Mouse (Mus musculus) C2C12 (cell line): ENCODE data around the gene Cog4. TPM values are rescaled to one million over a fixed set of nuclear protein-coding genes. Genes with fewer than 3 reads are reported as not detected.

Source experiments
- H3K27me3 ChIP-seq: one replicate; pipeline ENCODE4 v1.6.1; 2011; ENCODE audit not compliant: control insufficient read depth, insufficient read depth, insufficient read length
- H3K36me3 ChIP-seq: one replicate; pipeline ENCODE4 v1.6.1; 2011; ENCODE audit not compliant: control insufficient read depth, insufficient read depth
- H3K4me3 ChIP-seq: one replicate; pipeline ENCODE4 v1.5.1; 2011; ENCODE audit warnings: mild to moderate bottlenecking, control low read depth; ENCODE audit not compliant: poor library complexity, insufficient read depth, severe bottlenecking
- H3K79me2 ChIP-seq: one replicate; pipeline ENCODE4 v1.6.1; 2011; ENCODE audit not compliant: control insufficient read depth, insufficient read depth
- H3K79me3 ChIP-seq: one replicate; pipeline ENCODE4 v1.6.1; 2011; ENCODE audit warnings: low read depth, control low read depth
- H3ac ChIP-seq: one replicate; pipeline ENCODE3; 2011; ENCODE audit warnings: low read depth; ENCODE audit not compliant: control insufficient read depth, insufficient read length
- CEBPB ChIP-seq: IDR thresholded peaks from one replicate; pipeline ENCODE4 v1.6.1; 2011; ENCODE audit warnings: low read depth, mild to moderate bottlenecking, control low read depth, moderate library complexity
- CTCF ChIP-seq: IDR thresholded peaks from one replicate; pipeline ENCODE4 v1.5.1; 2011; ENCODE audit not compliant: control insufficient read depth, insufficient read depth, insufficient read length
- FOSL1 ChIP-seq: IDR thresholded peaks from one replicate; pipeline ENCODE4 v1.8.0; 2011; ENCODE audit warnings: mild to moderate bottlenecking, low read length; ENCODE audit not compliant: poor library complexity, insufficient read depth, severe bottlenecking
- MAX ChIP-seq: IDR thresholded peaks from one replicate; pipeline ENCODE4 v1.6.1; 2011; ENCODE audit warnings: mild to moderate bottlenecking, control low read depth
- MYOD1 ChIP-seq: IDR thresholded peaks from one replicate; pipeline ENCODE4 v1.6.1; 2011; ENCODE audit warnings: low read depth; ENCODE audit not compliant: control insufficient read depth, insufficient read length
- MYOG ChIP-seq: IDR thresholded peaks from one replicate; pipeline ENCODE4 v1.6.1; 2011; ENCODE audit not compliant: control insufficient read depth, insufficient read length; ENCODE audit errors: extremely low read depth
- USF1 ChIP-seq: IDR thresholded peaks from one replicate; pipeline ENCODE4 v1.6.1; 2011; ENCODE audit warnings: low read depth, mild to moderate bottlenecking, control low read depth, moderate library complexity
- polyA plus RNA-seq: library from polyadenylated mRNA; unstranded; fragments of >200 nt; fragmentation: generic; extraction: Trizol; gene quantifications from one replicate; pipeline ENCODE4 v1.2.1, GENCODE M21; 2012; ENCODE audit warnings: missing spikeins

Gene Cog4
- polyA plus RNA-seq, 1 experiment = 36.9 TPM

DNA sequence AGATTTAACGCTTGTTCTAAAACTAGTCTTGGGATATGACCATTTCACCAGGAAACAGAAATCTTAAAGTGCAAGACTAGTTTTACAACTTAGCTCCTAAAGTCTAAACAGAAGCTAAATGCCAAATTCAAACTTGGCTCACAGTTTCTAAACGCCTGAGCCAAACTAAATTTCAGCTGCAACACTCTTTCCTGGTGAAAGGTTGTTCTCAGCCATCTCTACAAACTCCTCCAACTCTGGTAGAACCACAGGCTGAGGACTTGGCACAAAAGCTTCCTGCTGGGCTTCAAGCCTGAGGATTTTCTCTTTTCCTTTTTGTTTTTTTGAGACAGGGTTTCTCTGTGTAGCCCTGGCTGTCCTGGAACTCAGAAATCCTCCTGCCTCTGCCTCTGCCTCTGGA lies 26.1 kb upstream of the Cog4 start:
- H3K27me3 ChIP-seq = no peaks in the 10 kb centered on the region
- H3K4me3 ChIP-seq = no peak overlapping the region
- H3K79me2 ChIP-seq = peaks cover 94% of the 10 kb centered on the region
- no peak for TF ChIP-seq USF1
- no peak for TF ChIP-seq MYOD1
- no peak for TF ChIP-seq MYOG
- TF ChIP-seq FOSL1 = no peak
- no peak for TF ChIP-seq CEBPB
- TF ChIP-seq MAX = no peak
- TF ChIP-seq CTCF = no peak
- H3ac ChIP-seq = no peak overlapping the region
- H3K79me3 ChIP-seq = peaks cover 55% of the 10 kb centered on the region
- peaks cover 99% of the 10 kb centered on the region for H3K36me3 ChIP-seq

DNA sequence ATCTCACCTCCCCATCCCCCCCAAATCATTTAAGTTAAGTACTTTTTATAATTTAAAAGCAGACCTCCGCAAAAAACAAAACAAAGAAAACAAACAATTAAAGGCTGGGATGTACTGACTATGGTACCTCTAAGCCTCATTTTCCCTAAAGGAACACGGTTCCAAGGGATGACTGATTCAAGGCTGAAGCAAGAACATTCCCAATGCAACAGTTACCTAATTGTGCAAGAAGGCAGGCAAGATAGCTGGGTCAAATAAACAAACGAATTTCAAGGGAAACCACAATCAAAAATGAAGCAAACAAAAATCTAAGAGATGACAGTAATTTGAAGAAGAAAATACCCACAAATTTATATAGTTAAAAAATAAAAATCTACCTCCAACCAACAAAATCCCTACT lies 24.4 kb upstream of the Cog4 start:
- Histone ChIP-seq H3K79me3 (peaks cover 65% of the 10 kb centered on the region), H3K79me2 (peaks cover 100% of the 10 kb centered on the region), H3K36me3 (peaks cover 99% of the 10 kb centered on the region), H3K27me3 (no peaks in the 10 kb centered on the region), H3K4me3 (no peak overlapping the region), H3ac (no peak overlapping the region)
- TF ChIP-seq CEBPB (no peak), FOSL1 (no peak), CTCF (no peak), MYOD1 (no peak), MYOG (no peak), MAX (no peak), USF1 (no peak)

DNA sequence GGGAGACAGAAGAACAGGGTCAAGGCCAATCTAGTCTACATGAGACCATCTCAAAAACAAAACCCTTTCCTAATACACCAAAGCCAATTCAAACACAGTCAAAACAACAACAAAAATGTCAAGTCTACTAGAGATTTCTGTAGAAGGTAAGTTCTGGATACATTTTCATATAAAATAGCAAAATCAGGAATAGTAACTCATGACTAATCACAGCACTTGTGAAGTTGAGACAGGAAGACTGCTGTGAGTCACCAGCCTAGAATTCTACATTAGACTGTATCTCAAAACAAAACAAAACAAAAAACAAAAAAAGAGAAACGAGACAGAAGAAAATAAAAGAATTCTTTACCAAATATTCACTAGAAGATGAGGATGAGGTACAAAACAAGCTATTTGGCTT lies 21.5 kb upstream of the Cog4 start:
- TF ChIP-seq CTCF (no peak), CEBPB (no peak)
- Histone ChIP-seq H3K4me3 (no peak overlapping the region), H3K79me3 (peaks cover 67% of the 10 kb centered on the region), H3K79me2 (peaks cover 100% of the 10 kb centered on the region), H3ac (no peak overlapping the region), H3K36me3 (peaks cover 98% of the 10 kb centered on the region), H3K27me3 (no peaks in the 10 kb centered on the region)

- H3K36me3 ChIP-seq = peaks cover 98% of the 10 kb centered on the region
- no peak for TF ChIP-seq CEBPB
Measured at GRCm38 (mm10) chr8:110828511-110828910, 17.9 kb upstream of the Cog4 start.

DNA sequence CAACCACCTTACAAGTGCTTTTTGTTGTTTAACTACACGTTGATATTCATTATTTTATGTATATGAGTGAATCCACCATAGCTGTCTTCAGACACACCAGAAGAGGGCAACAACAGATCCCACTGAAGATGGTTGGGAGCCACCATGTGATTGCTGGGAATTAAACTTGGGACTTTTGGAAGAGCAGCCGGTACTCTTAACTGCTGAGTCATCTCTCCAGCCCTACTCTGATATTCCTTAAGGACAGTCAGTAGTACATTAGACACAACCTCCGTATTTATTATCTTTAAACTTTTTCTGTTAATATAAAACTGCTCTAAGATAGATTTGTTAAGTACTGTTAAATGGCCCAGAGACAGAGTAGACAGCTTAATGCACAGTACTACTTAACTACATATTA lies 14.4 kb upstream of the Cog4 start:
- H3K79me3 ChIP-seq = peaks cover 79% of the 10 kb centered on the region
- H3ac ChIP-seq = no peak overlapping the region
- H3K36me3 ChIP-seq = peaks cover 99% of the 10 kb centered on the region
- no peaks in the 10 kb centered on the region for H3K27me3 ChIP-seq
- no peak overlapping the region for H3K4me3 ChIP-seq
- peaks cover 100% of the 10 kb centered on the region for H3K79me2 ChIP-seq
- TF ChIP-seq FOSL1 (no peak), MAX (no peak), CTCF (no peak), MYOG (no peak), CEBPB (no peak), USF1 (no peak), MYOD1 (no peak)

More at GRCm38 (mm10) chr8:110828511-110828910, 17.9 kb upstream of the Cog4 start:
- Histone ChIP-seq H3K79me2 (peaks cover 100% of the 10 kb centered on the region), H3K4me3 (no peak overlapping the region), H3K27me3 (no peaks in the 10 kb centered on the region), H3K79me3 (peaks cover 77% of the 10 kb centered on the region), H3ac (no peak overlapping the region)

DNA sequence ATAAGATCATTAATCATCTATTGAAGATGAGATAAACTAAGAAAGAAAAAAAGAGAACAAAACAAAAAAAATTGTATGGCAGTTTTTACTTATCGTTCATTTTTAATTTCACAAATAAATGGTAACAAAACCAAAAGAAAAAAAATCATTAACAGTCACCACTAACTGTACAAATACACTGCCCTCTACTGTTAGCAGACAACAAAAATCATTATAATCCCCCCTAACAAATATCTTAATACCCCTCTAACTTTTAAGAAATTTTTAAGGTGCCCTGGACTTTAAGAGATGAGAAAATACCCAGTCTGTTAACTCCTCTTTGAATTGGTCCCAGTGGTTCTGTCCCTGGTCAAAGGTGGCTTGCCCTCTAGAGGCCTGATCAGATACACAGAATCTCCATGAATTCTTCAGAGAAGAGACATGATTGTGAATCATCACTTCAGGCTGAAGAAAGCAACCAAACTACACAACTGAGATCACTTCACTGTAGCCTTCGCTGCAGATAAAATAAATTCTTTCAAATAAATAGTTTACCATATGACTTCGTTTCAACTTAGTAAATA lies 4.3 kb upstream of the Cog4 start:
- H3K79me2 ChIP-seq = peaks cover 100% of the 10 kb centered on the region
- peaks cover 81% of the 10 kb centered on the region for H3K36me3 ChIP-seq
- H3ac ChIP-seq = no peak overlapping the region
- H3K4me3 ChIP-seq = no peak overlapping the region
- TF ChIP-seq MYOD1 = no peak
- no peaks in the 10 kb centered on the region for H3K27me3 ChIP-seq
- peaks cover 85% of the 10 kb centered on the region for H3K79me3 ChIP-seq
